ENCODE assay signal across 8 mouse cellular contexts in the genomic region with DNA sequence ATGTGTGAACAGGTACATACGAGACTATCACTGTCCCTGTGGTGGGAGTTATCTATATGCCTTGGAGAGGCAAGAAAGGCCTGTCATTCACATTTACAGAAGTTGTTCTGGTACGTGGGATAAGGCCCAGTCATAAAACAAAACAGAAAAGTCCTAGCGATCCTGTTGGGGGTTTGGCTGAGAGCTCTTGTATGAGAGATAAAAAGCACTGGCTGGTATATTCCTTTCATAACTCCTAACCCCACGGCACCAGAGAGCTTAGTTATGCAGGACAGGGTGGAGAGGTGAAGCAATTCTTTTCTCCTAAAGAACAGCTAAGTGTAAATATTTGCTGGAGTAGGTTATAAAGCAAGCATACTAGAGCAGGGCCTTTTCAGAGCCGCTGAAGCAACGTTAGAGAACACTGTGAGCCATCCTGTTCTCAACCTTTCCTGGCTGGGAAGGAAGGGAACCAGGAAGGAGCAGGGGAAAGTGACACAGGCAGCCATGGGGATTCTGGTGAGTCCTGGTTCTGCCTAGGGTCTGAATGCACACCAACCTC. TPM values are rescaled to one million over a fixed set of nuclear protein-coding genes. Genes with fewer than 3 reads are reported as not detected.
DNase-seq lines count a peak whose midpoint lies in the region; ATAC-seq lines count a peak whose summit lies in the region.

No protein-coding gene starts in this region.

- H3K27ac ChIP-seq in heart, embryonic 14.5 days (replicated peaks in 1 of 2; ENCODE audit: control insufficient read depth in 1 of 2, insufficient read depth in 1 of 2, low read depth in 2 of 2, low read length in 2 of 2) = peak overlapping the region; percentile 88 to 89
- H3K27ac ChIP-seq in embryonic facial prominence, embryonic 14.5 days (replicated peaks; ENCODE audit: low read depth, low read length) = peak overlapping the region; percentile 63
- H3K27ac ChIP-seq in limb, embryonic 13.5 days = peak overlapping the region; percentile 61; the same call in 1 of the 2 replicates
- H3K27ac ChIP-seq in midbrain, embryonic 16.5 days (ENCODE audit: low read length) = no peak overlapping the region

- no peaks in the 10 kb centered on the region for H3K9me3 ChIP-seq in heart, embryonic 14.5 days (ENCODE audit: control insufficient read depth, low read length)
- no peaks in the 10 kb centered on the region for H3K9me3 ChIP-seq in embryonic facial prominence, embryonic 14.5 days (ENCODE audit: control insufficient read depth, low read length)
- H3K9me3 ChIP-seq in limb, embryonic 13.5 days = no peaks in the 10 kb centered on the region
- no peaks in the 10 kb centered on the region for H3K9me3 ChIP-seq in midbrain, embryonic 16.5 days (replicated peaks; ENCODE audit: control insufficient read depth, low read length, poor library complexity, severe bottlenecking)

- no peak for ATAC-seq in heart, embryonic 14.5 days (ENCODE audit: insufficient number of reproducible peaks, insufficient read depth, low FRiP score, low read depth)
- no peak for ATAC-seq in embryonic facial prominence, embryonic 14.5 days (ENCODE audit: low read depth)
- no peak for ATAC-seq in limb, embryonic 13.5 days (ENCODE audit: low FRiP score, low read depth)
- no peak for ATAC-seq in midbrain, embryonic 16.5 days

- H3K4me1 ChIP-seq in heart, embryonic 14.5 days (ENCODE audit: control insufficient read depth in 2 of 2, insufficient read depth in 2 of 2, low read length in 2 of 2) = peaks cover 13 to 57% of the 10 kb centered on the region in 2 experiments
- H3K4me1 ChIP-seq in embryonic facial prominence, embryonic 14.5 days (ENCODE audit: control insufficient read depth, insufficient read depth, low read length) = peaks cover 52% of the 10 kb centered on the region
- peaks cover 71% of the 10 kb centered on the region for H3K4me1 ChIP-seq in limb, embryonic 13.5 days
- peaks cover 36% of the 10 kb centered on the region for H3K4me1 ChIP-seq in midbrain, embryonic 16.5 days (ENCODE audit: control insufficient read depth, insufficient read depth, low read length)

- H3K36me3 ChIP-seq in heart, embryonic 14.5 days (ENCODE audit: control insufficient read depth, insufficient read depth, low read length) = peaks cover 23% of the 10 kb centered on the region
- peaks cover 11% of the 10 kb centered on the region; the same call in 1 of the 2 replicates for H3K36me3 ChIP-seq in embryonic facial prominence, embryonic 14.5 days (ENCODE audit: control insufficient read depth, insufficient read depth, low read length)
- peaks cover 13% of the 10 kb centered on the region for H3K36me3 ChIP-seq in limb, embryonic 13.5 days
- no peaks in the 10 kb centered on the region for H3K36me3 ChIP-seq in midbrain, embryonic 16.5 days (ENCODE audit: control insufficient read depth, insufficient read depth, low read length)

- no peak for DNase-seq in heart, postnatal 25 days (ENCODE audit: low spot score)
- no peak for DNase-seq in embryonic facial prominence, embryonic 14.5 days (ENCODE audit: low spot score)
- DNase-seq in layer of hippocampus, adult 8-10 months (ENCODE audit: low spot score in 2 of 2) = no peak
- no peak for DNase-seq in cerebellum, adult 18-20 months
- DNase-seq in layer of hippocampus, adult 11-12 months (ENCODE audit: low spot score) = no peak

- peak overlapping the region; percentile 96 to 100 for H3K4me3 ChIP-seq in heart, embryonic 14.5 days (ENCODE audit: control insufficient read depth in 1 of 2, insufficient read depth in 1 of 2, low read depth in 1 of 2, low read length in 2 of 2)
- peak overlapping the region; percentile 99 for H3K4me3 ChIP-seq in embryonic facial prominence, embryonic 14.5 days (ENCODE audit: low read depth, low read length)
- H3K4me3 ChIP-seq in limb, embryonic 13.5 days = peak overlapping the region; percentile 99
- peak overlapping the region; percentile 90; the same call in 1 of the 2 replicates for H3K4me3 ChIP-seq in midbrain, embryonic 16.5 days (ENCODE audit: low read depth, low read length)

- 5% methylated on average over 6 of the region's 6 CpGs for WGBS in heart, embryonic 14.5 days
- WGBS in embryonic facial prominence, embryonic 14.5 days = 49% methylated on average over 6 of the region's 6 CpGs
- 31% methylated on average over 6 of the region's 6 CpGs for WGBS in limb, embryonic 13.5 days
- WGBS in midbrain, embryonic 16.5 days = 49% methylated on average over 6 of the region's 6 CpGs

- H3K27me3 ChIP-seq in heart, embryonic 14.5 days (ENCODE audit: control insufficient read depth, insufficient read depth, low read length) = no peaks in the 10 kb centered on the region
- H3K27me3 ChIP-seq in embryonic facial prominence, embryonic 14.5 days (replicated peaks; ENCODE audit: control insufficient read depth, insufficient read depth, low read length) = no peaks in the 10 kb centered on the region
- no peaks in the 10 kb centered on the region for H3K27me3 ChIP-seq in limb, embryonic 13.5 days
- H3K27me3 ChIP-seq in midbrain, embryonic 16.5 days (ENCODE audit: control insufficient read depth, insufficient read depth, low read depth, low read length) = no peaks in the 10 kb centered on the region

- H3K4me2 ChIP-seq in heart, embryonic 14.5 days (ENCODE audit: low read length) = peak overlapping the region; percentile 88
- H3K4me2 ChIP-seq in embryonic facial prominence, embryonic 14.5 days (ENCODE audit: low read depth, low read length) = peak overlapping the region; percentile 93
- peak overlapping the region; percentile 89 for H3K4me2 ChIP-seq in limb, embryonic 13.5 days (replicated peaks)
- peak overlapping the region; percentile 83 for H3K4me2 ChIP-seq in midbrain, embryonic 16.5 days (ENCODE audit: low read length)

- intact Hi-C loops in heart, postnatal 25 days (cut with DNase I) = loop anchor here (2.0 to 5.0 kb wide), 2 partner anchors 21 to 37 kb away; no protein-coding TSS in a partner anchor

- H3K9ac ChIP-seq in heart, embryonic 14.5 days (ENCODE audit: low read length) = peak overlapping the region; percentile 99
- H3K9ac ChIP-seq in embryonic facial prominence, embryonic 14.5 days (ENCODE audit: low read depth, low read length) = peak overlapping the region; percentile 97
- H3K9ac ChIP-seq in limb, embryonic 13.5 days = peak overlapping the region; percentile 97
- H3K9ac ChIP-seq in midbrain, embryonic 16.5 days (ENCODE audit: low read depth, low read length) = peak overlapping the region; percentile 93

RNA-seq across cellular contexts. Expression of a gene that starts 2.6 kb away (rescaled TPM):
- 221 and 228 TPM in 2 replicates for polyA plus RNA-seq in heart, embryonic 14.5 days (2014; fragmentation: Nextera tagmentation; extraction: Ambion mirVana)
- 100 to 1,000 TPM in 1 of 2 experiments, 10 to 100 TPM in 1; 77.0 to 101 TPM for total RNA-seq in heart, postnatal 25 days (2021)
- 256 and 280 TPM in 2 replicates for polyA plus RNA-seq in embryonic facial prominence, embryonic 14.5 days (2014; fragmentation: Nextera tagmentation; extraction: Ambion mirVana)
- 270 and 300 TPM in 2 replicates for polyA plus RNA-seq in limb, embryonic 13.5 days (2015; fragmentation: Nextera tagmentation; extraction: Ambion mirVana)
- 132 and 133 TPM in 2 replicates for polyA plus RNA-seq in midbrain, embryonic 16.5 days (2015; fragmentation: Nextera tagmentation; extraction: Ambion mirVana)
- 100 to 1,000 TPM; 136 to 138 (median 137) TPM for total RNA-seq in layer of hippocampus, adult 8-10 months (2022)

RNA-seq across cellular contexts. Expression of a gene that starts 22.1 kb away (rescaled TPM):
- 286 and 319 TPM in 2 replicates for polyA plus RNA-seq in heart, embryonic 14.5 days (2014; fragmentation: Nextera tagmentation; extraction: Ambion mirVana)
- 100 to 1,000 TPM; 148 to 164 TPM for total RNA-seq in heart, postnatal 25 days (2021)
- polyA plus RNA-seq in embryonic facial prominence, embryonic 14.5 days (2014; fragmentation: Nextera tagmentation; extraction: Ambion mirVana) = 403 and 404 TPM in 2 replicates
- 422 and 454 TPM in 2 replicates for polyA plus RNA-seq in limb, embryonic 13.5 days (2015; fragmentation: Nextera tagmentation; extraction: Ambion mirVana)
- 279 TPM in 2 replicates for polyA plus RNA-seq in midbrain, embryonic 16.5 days (2015; fragmentation: Nextera tagmentation; extraction: Ambion mirVana)
- 100 to 1,000 TPM; 182 to 214 (median 197) TPM for total RNA-seq in layer of hippocampus, adult 8-10 months (2022)

RNA-seq across cellular contexts. Expression of a gene that starts 22.3 kb away (rescaled TPM):
- polyA plus RNA-seq in heart, embryonic 14.5 days (2014; fragmentation: Nextera tagmentation; extraction: Ambion mirVana) = 2.8 and 3.3 TPM in 2 replicates
- total RNA-seq in heart, postnatal 25 days (2021) = 1 to 10 TPM in 1 of 2 experiments, under 1 TPM in 1; 0.44 to 1.3 TPM
- 7.2 and 8.7 TPM in 2 replicates for polyA plus RNA-seq in embryonic facial prominence, embryonic 14.5 days (2014; fragmentation: Nextera tagmentation; extraction: Ambion mirVana)
- 9.5 and 10.0 TPM in 2 replicates for polyA plus RNA-seq in limb, embryonic 13.5 days (2015; fragmentation: Nextera tagmentation; extraction: Ambion mirVana)
- 11.8 and 13.2 TPM in 2 replicates for polyA plus RNA-seq in midbrain, embryonic 16.5 days (2015; fragmentation: Nextera tagmentation; extraction: Ambion mirVana)
- 1 to 10 TPM; 1.3 to 3.5 (median 1.7) TPM for total RNA-seq in layer of hippocampus, adult 8-10 months (2022)
